Mouse (Mus musculus) MEL (cell line): ENCODE results near the gene Gpr31b. TPM values are rescaled to one million over a fixed set of nuclear protein-coding genes. Genes with fewer than 3 reads are reported as not detected.
A peak's percentile ranks its signal among the peaks of the same experiment; 100 is the strongest.
"Not testable (repeated sequence)": the region's sequence is repeated elsewhere in the genome, so short reads cannot be mapped to it uniquely, and the experiment has no call there.

ENCODE experiments used
- DNase-seq: peaks from one replicate; pipeline ENCODE4 v3.0.0; 2011; ENCODE audit warnings: low read depth, low spot score
- H3K27ac ChIP-seq: 2 replicates; pipeline ENCODE4 v1.5.1; 2012; ENCODE audit warnings: low read depth, mild to moderate bottlenecking, control low read depth, low read length, moderate library complexity; ENCODE audit not compliant: control insufficient read depth
- H3K27me3 ChIP-seq, 2 experiments: fragments of 150-350 bp in 1 of 2; sonication (generic) in 1 of 2; 2 replicates each; pipeline ENCODE4 v1.6.1; 2012; ENCODE audit warnings: low read length in 2 of 2, mild to moderate bottlenecking in 2 of 2, improper control_type of control experiment in 1 of 2, moderate library complexity in 1 of 2; ENCODE audit not compliant: insufficient read depth in 2 of 2, control insufficient read depth in 1 of 2
- H3K36me3 ChIP-seq, 2 experiments: 2 replicates each; pipeline ENCODE4 v1.6.1; 2012 to 2014; ENCODE audit warnings: low read length in 2 of 2, improper control_type of control experiment in 1 of 2, inconsistent platforms in 1 of 2, mild to moderate bottlenecking in 1 of 2; ENCODE audit not compliant: insufficient read depth in 2 of 2, control insufficient read depth in 1 of 2
- H3K4me1 ChIP-seq, 2 experiments: fragments of 150-350 bp in 1 of 2; sonication (generic) in 1 of 2; 2 replicates each; pipeline ENCODE4 v1.6.1; 2012; ENCODE audit warnings: low read length in 2 of 2, improper control_type of control experiment in 1 of 2, mild to moderate bottlenecking in 1 of 2; ENCODE audit not compliant: insufficient read depth in 2 of 2, control insufficient read depth in 1 of 2
- H3K4me3 ChIP-seq, 2 experiments: fragments of 150-350 bp in 1 of 2; sonication (generic) in 1 of 2; 2 replicates each; pipeline ENCODE4 v1.5.1; 2012; ENCODE audit warnings: low read depth in 2 of 2, low read length in 2 of 2, mild to moderate bottlenecking in 2 of 2, moderate library complexity in 2 of 2, control low read depth in 1 of 2, improper control_type of control experiment in 1 of 2; ENCODE audit not compliant: control insufficient read depth in 1 of 2, insufficient read depth in 1 of 2
- H3K79me2 ChIP-seq: 2 replicates; pipeline ENCODE4 v1.6.1; 2012; ENCODE audit warnings: mild to moderate bottlenecking, low read length, moderate library complexity; ENCODE audit not compliant: control insufficient read depth, poor library complexity, insufficient read depth
- H3K9ac ChIP-seq: 2 replicates; pipeline ENCODE4 v1.6.1; 2012; ENCODE audit warnings: low read depth, mild to moderate bottlenecking, control low read depth, low read length, moderate library complexity; ENCODE audit not compliant: control insufficient read depth, poor library complexity, severe bottlenecking
- H3K9me3 ChIP-seq: fragments of 150-350 bp; sonication (generic); replicated peaks from 2 replicates; pipeline ENCODE4 v1.6.1; 2012; ENCODE audit warnings: mild to moderate bottlenecking, low read length, improper control_type of control experiment, moderate library complexity; ENCODE audit not compliant: insufficient read depth
- CHD1 ChIP-seq: IDR thresholded peaks from 2 replicates; pipeline ENCODE4 v1.6.1; 2012; ENCODE audit warnings: low read depth, mild to moderate bottlenecking, inconsistent platforms, low read length, improper control_type of control experiment
- CHD2 ChIP-seq: IDR thresholded peaks from 2 replicates; pipeline ENCODE4 v1.6.1; 2011; ENCODE audit warnings: low read length, improper control_type of control experiment
- CTCF ChIP-seq, 3 experiments: IDR thresholded peaks in 2 of 3; conservative IDR thresholded peaks in 1 of 3; 2 replicates each; pipeline ENCODE4 v1.5.1; 2011 to 2012; ENCODE audit warnings: low read length in 3 of 3, low read depth in 2 of 3, mild to moderate bottlenecking in 2 of 3, improper control_type of control experiment in 1 of 3, inconsistent platforms in 1 of 3, mixed read lengths in 1 of 3, moderate library complexity in 1 of 3; ENCODE audit not compliant: control insufficient read depth in 1 of 3, insufficient read depth in 1 of 3, poor library complexity in 1 of 3, severe bottlenecking in 1 of 3
- GABPA ChIP-seq: IDR thresholded peaks from 2 replicates; pipeline ENCODE4 v1.6.1; 2012; ENCODE audit warnings: low read depth, mild to moderate bottlenecking, inconsistent platforms, low read length, improper control_type of control experiment, moderate library complexity
- GATA1 ChIP-seq: IDR thresholded peaks from 2 replicates; pipeline ENCODE4 v1.6.1; 2011; ENCODE audit warnings: low read depth, low read length, improper control_type of control experiment
- HCFC1 ChIP-seq: IDR thresholded peaks from 2 replicates; pipeline ENCODE4 v1.6.1; 2012; ENCODE audit warnings: low read depth, mild to moderate bottlenecking, inconsistent platforms, low read length, improper control_type of control experiment, moderate library complexity
- KAT2A ChIP-seq: conservative IDR thresholded peaks from 2 replicates; pipeline ENCODE4 v1.6.1; 2012; ENCODE audit warnings: low read depth, low read length, improper control_type of control experiment, inconsistent platforms
- MAFK ChIP-seq: IDR thresholded peaks from 2 replicates; pipeline ENCODE4 v1.6.1; 2011; ENCODE audit warnings: low read depth, mild to moderate bottlenecking, low read length, improper control_type of control experiment, borderline replicate concordance
- MAX ChIP-seq: IDR thresholded peaks from 2 replicates; pipeline ENCODE4 v1.6.1; 2011; ENCODE audit warnings: low read length, improper control_type of control experiment
- MAZ ChIP-seq: IDR thresholded peaks from 2 replicates; pipeline ENCODE4 v1.6.1; 2012; ENCODE audit warnings: low read depth, mild to moderate bottlenecking, inconsistent platforms, low read length, improper control_type of control experiment
- MXI1 ChIP-seq: IDR thresholded peaks from 2 replicates; pipeline ENCODE4 v1.6.1; 2011; ENCODE audit warnings: mild to moderate bottlenecking, low read depth, low read length, improper control_type of control experiment
- NELFE ChIP-seq: IDR thresholded peaks from 2 replicates; pipeline ENCODE4 v1.6.1; 2011; ENCODE audit warnings: low read depth, low read length, improper control_type of control experiment
- POLR2A ChIP-seq, 2 experiments: IDR thresholded peaks; 2 replicates each; pipeline ENCODE4 v1.6.1; 2011 to 2012; ENCODE audit warnings: low read length in 2 of 2, mild to moderate bottlenecking in 2 of 2, control low read depth in 1 of 2, improper control_type of control experiment in 1 of 2, low read depth in 1 of 2, moderate library complexity in 1 of 2; ENCODE audit not compliant: control insufficient read depth in 1 of 2, insufficient read depth in 1 of 2, poor library complexity in 1 of 2
- RCOR1 ChIP-seq: IDR thresholded peaks from 2 replicates; pipeline ENCODE4 v1.6.1; 2012; ENCODE audit warnings: low read depth, mild to moderate bottlenecking, inconsistent platforms, low read length, improper control_type of control experiment
- UBTF ChIP-seq: IDR thresholded peaks from 2 replicates; pipeline ENCODE4 v1.6.1; 2012; ENCODE audit warnings: low read depth, mild to moderate bottlenecking, inconsistent platforms, low read length, improper control_type of control experiment, moderate library complexity, borderline replicate concordance; ENCODE audit not compliant: insufficient read depth
- USF1 ChIP-seq: IDR thresholded peaks from 2 replicates; pipeline ENCODE4 v1.6.1; 2014; ENCODE audit warnings: low read depth, mild to moderate bottlenecking, inconsistent platforms, low read length, improper control_type of control experiment, moderate library complexity
- ZMIZ1 ChIP-seq: IDR thresholded peaks from 2 replicates; pipeline ENCODE4 v1.6.1; 2012; ENCODE audit warnings: low read depth, mild to moderate bottlenecking, inconsistent platforms, low read length, improper control_type of control experiment, moderate library complexity
- ZNF384 ChIP-seq: IDR thresholded peaks from 2 replicates; pipeline ENCODE4 v1.6.1; 2012; ENCODE audit warnings: low read depth, mild to moderate bottlenecking, inconsistent platforms, low read length, improper control_type of control experiment
- polyA plus RNA-seq, 2 experiments: library from polyadenylated mRNA; stranded (reverse) in 1 of 2; unstranded in 1 of 2; fragments of >175 nt in 1 of 2; fragments of >200 nt in 1 of 2; gene quantifications; 2 replicates each; pipeline versions ENCODE4 v1.2.1 to v1.2.4; 2012; ENCODE audit warnings: low replicate concordance in 2 of 2, low read depth in 1 of 2; ENCODE audit not compliant: insufficient read length in 2 of 2, insufficient read depth in 1 of 2, missing spikeins in 1 of 2
- total RNA-seq: library from RNA; depleted of rRNA; stranded (reverse); fragments of 300-350 nt; gene quantifications from 2 replicates; pipeline ENCODE4 v1.2.3, GENCODE M21; 2012

Gpr31b gene
- total and polyA plus RNA-seq, 3 experiments: 0.08 to 0.12 TPM; not detected in 1

- TF ChIP-seq RCOR1 (no peak), POLR2A (IDR thresholded peaks at IDR 0.05; ENCODE audit: control insufficient read depth in 1 of 2, insufficient read depth in 1 of 2, low read depth in 1 of 2, low read length in 2 of 2, poor library complexity in 1 of 2) (peak; percentile 93 to 94), MAFK (no peak), KAT2A (no peak; the same call in 1 of the 2 replicates), NELFE (peak; percentile 90), CTCF (IDR thresholded peaks at IDR 0.05 in 2 of 3, conservative IDR thresholded peaks at IDR 0.05 in 1 of 3; ENCODE audit: control insufficient read depth in 1 of 3, insufficient read depth in 1 of 3, low read depth in 2 of 3, low read length in 3 of 3, poor library complexity in 1 of 3, severe bottlenecking in 1 of 3) (no peak), UBTF (no peak), CHD2 (no peak), MAX (peak; percentile 83), HCFC1 (peak; percentile 79), GABPA (no peak), GATA1 (no peak), ZMIZ1 (peak; percentile 84; the same call in 1 of the 2 replicates)
Observed at GRCm38 (mm10) chr17:13007730-13008425, 44.2 kb downstream of the Gpr31b start (continued).

- H3K9ac ChIP-seq: peak overlapping the region; percentile 52
Observed at GRCm38 (mm10) chr17:13006984-13007383, 45.1 kb downstream of the Gpr31b start.

GRCm38 (mm10) chr17:13006546-13006945 lies 45.5 kb downstream of the Gpr31b start, which contains the start of gene Sod2:
Sod2 (plus strand) TSS chr17:13006846.
- H3K36me3 ChIP-seq, H3K4me1 ChIP-seq, DNase-seq, H3K27ac ChIP-seq, H3K9me3 ChIP-seq, H3K27me3 ChIP-seq: not testable (repeated sequence)
- peak within 1 kb of the TSS; percentile 52 to 87 for H3K4me3 ChIP-seq
- H3K79me2 ChIP-seq: peaks cover 15% of the 10 kb centered on the region
- peak within 1 kb of the TSS; percentile 52 for H3K9ac ChIP-seq

More at GRCm38 (mm10) chr17:13006984-13007383, 45.1 kb downstream of the Gpr31b start:
- peaks cover 8 to 9% of the 10 kb centered on the region in 2 experiments for H3K36me3 ChIP-seq
- H3K79me2 ChIP-seq: peaks cover 15% of the 10 kb centered on the region
- peaks cover 0 to 3% of the 10 kb centered on the region in 2 experiments; a peak in 2 of 4 replicates for H3K4me1 ChIP-seq
- no peak overlapping the region for H3K27ac ChIP-seq
- TF ChIP-seq NELFE (no peak), MAZ (no peak), GABPA (no peak), HCFC1 (no peak), CHD1 (no peak), USF1 (no peak), GATA1 (no peak), ZNF384 (no peak), CHD2 (no peak), MXI1 (no peak)
- peak overlapping the region; percentile 50 to 52; a peak in 3 of 4 replicates for H3K4me3 ChIP-seq
- H3K27me3 ChIP-seq: no peaks in the 10 kb centered on the region
- H3K9me3 ChIP-seq: no peaks in the 10 kb centered on the region
- no peak for DNase-seq

- not testable (repeated sequence) for H3K9me3 ChIP-seq, H3K27ac ChIP-seq, H3K36me3 ChIP-seq, H3K4me3 ChIP-seq, H3K4me1 ChIP-seq, H3K9ac ChIP-seq, H3K27me3 ChIP-seq, DNase-seq
- peaks cover 14% of the 10 kb centered on the region for H3K79me2 ChIP-seq
Observed at GRCm38 (mm10) chr17:13004436-13004835, 47.7 kb downstream of the Gpr31b start.
